Mouse (Mus musculus) hindbrain, embryonic 14.5 days (tissue): ENCODE data around the gene Olfr223. TPM values are rescaled to one million over a fixed set of nuclear protein-coding genes. Genes with fewer than 3 reads are reported as not detected.

Experiments
- ATAC-seq: fragments of 200-750 bp; cut with Nextera tagmentation; 2 replicates; pipeline ENCODE4 v1.8.0; 2017; ENCODE audit warnings: moderate number of reproducible peaks, mild to moderate bottlenecking, moderate TSS enrichment, moderate library complexity; ENCODE audit not compliant: low FRiP score
- DNase-seq: peaks from one replicate; pipeline ENCODE4 v3.0.0-alpha.2; 2015; ENCODE audit warnings: low spot score
- H3K27ac ChIP-seq: fragments of 300-500 bp; sonication (generic); 2 replicates; pipeline ENCODE4 v1.5.1; 2014; ENCODE audit warnings: mild to moderate bottlenecking, moderate library complexity
- H3K27me3 ChIP-seq: fragments of 300-500 bp; sonication (generic); 2 replicates; pipeline ENCODE4 v1.6.1; 2014; ENCODE audit warnings: mild to moderate bottlenecking, low read length, mixed read lengths; ENCODE audit not compliant: control insufficient read depth, insufficient read depth
- H3K36me3 ChIP-seq: fragments of 300-500 bp; sonication (generic); replicated peaks from 2 replicates; pipeline ENCODE4 v1.6.1; 2014; ENCODE audit not compliant: control insufficient read depth, insufficient read depth
- H3K4me1 ChIP-seq: fragments of 300-500 bp; sonication (generic); replicated peaks from 2 replicates; pipeline ENCODE4 v1.6.1; 2014; ENCODE audit warnings: antibody characterized with exemption, low read length, mixed read lengths; ENCODE audit not compliant: control insufficient read depth, insufficient read depth
- H3K4me2 ChIP-seq: fragments of 300-500 bp; sonication (generic); replicated peaks from 2 replicates; pipeline ENCODE4 v1.6.1; 2014; ENCODE audit warnings: mild to moderate bottlenecking, moderate library complexity
- H3K4me3 ChIP-seq: fragments of 300-500 bp; sonication (generic); replicated peaks from 2 replicates; pipeline ENCODE4 v1.5.1; 2014; ENCODE audit warnings: mild to moderate bottlenecking, low read length
- H3K9ac ChIP-seq: fragments of 300-500 bp; sonication (generic); 2 replicates; pipeline ENCODE4 v1.6.1; 2014
- H3K9me3 ChIP-seq: fragments of 300-500 bp; sonication (generic); 2 replicates; pipeline ENCODE4 v1.6.1; 2016; ENCODE audit warnings: low read length; ENCODE audit not compliant: control insufficient read depth
- WGBS: fragments of 180-500 bp; shearing (Covaris S2); extraction: QIAGEN DNeasy Blood & Tissue Kit; methylation state at CpG from one replicate; pipeline ENCODE4 v1.1.7; 2014; 5-methylcytosine and 5-hydroxymethylcytosine counted together
- polyA plus RNA-seq: library from polyadenylated mRNA; unstranded; fragments of >200 nt; fragmentation: Nextera tagmentation; extraction: Ambion mirVana; gene quantifications from 2 replicates; pipeline ENCODE4 v1.2.1, GENCODE M21; 2014

The Olfr223 gene
- not detected in 2 replicates for polyA plus RNA-seq

DNA sequence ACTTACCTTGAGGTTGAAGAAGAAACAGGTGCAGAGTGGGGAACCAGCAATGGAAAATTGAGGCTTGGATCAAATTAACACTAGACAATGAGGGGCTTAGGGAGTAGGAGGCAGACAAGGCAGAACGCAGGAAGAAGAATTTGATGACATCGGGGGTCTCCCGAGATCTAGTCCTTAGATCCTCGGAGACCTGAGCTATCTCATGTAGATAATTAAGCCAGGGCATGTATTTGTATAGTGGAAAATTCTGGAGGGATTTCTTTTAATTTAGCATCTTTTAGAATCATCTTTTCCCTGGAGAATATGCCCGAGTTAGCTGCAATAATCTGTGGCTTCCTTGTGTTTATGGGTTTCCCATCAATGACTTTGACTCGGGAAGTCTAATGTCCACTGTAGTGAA is at the start of gene Olfr223:
Gene Olfr223 (minus strand): TSS at position 101 of the 400 bp plus-strand sequence.
- Histone ChIP-seq H3K4me1 (no peaks in the 10 kb centered on the region), H3K36me3 (no peaks in the 10 kb centered on the region), H3K27ac (no peak within 1 kb of the TSS), H3K4me3 (no peak within 1 kb of the TSS), H3K4me2 (no peak within 1 kb of the TSS), H3K9ac (no peak within 1 kb of the TSS), H3K9me3 (no peaks in the 10 kb centered on the region), H3K27me3 (no peaks in the 10 kb centered on the region)
- 83% methylated on average over 6 of the region's 6 CpGs for WGBS
- ATAC-seq, result no peak
- DNase-seq, result no peak

DNA sequence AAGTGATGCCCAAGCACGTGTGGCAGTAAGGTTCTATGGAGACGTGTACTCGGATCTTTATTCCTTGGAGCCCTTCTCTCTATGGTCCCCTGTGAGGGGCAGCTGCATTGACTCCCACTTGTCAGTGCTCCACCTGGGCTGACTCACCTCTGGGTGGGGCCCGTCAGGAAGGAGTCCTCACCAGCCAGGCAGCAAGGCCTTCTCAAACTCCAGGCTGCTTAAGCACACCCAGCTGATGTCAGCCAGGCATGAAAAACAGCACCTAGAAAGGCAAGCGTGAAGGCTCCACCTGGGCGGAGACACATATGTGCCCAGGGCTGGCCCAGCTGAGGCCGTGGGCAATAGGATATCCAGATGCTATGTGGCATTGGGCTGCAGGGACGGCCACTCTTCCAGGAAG is 49.3 kb upstream of the Olfr223 start:
- H3K36me3 ChIP-seq, result no peaks in the 10 kb centered on the region
- WGBS, result 91% methylated on average over 8 of the region's 8 CpGs
- H3K9ac ChIP-seq, result no peak overlapping the region
- H3K9me3 ChIP-seq, result no peaks in the 10 kb centered on the region
- H3K4me1 ChIP-seq, result no peaks in the 10 kb centered on the region
- no peak overlapping the region for H3K27ac ChIP-seq
- DNase-seq (no peak), ATAC-seq (no peak)
- no peak overlapping the region for H3K4me3 ChIP-seq
- H3K4me2 ChIP-seq, result no peak overlapping the region
- H3K27me3 ChIP-seq, result no peaks in the 10 kb centered on the region

DNA sequence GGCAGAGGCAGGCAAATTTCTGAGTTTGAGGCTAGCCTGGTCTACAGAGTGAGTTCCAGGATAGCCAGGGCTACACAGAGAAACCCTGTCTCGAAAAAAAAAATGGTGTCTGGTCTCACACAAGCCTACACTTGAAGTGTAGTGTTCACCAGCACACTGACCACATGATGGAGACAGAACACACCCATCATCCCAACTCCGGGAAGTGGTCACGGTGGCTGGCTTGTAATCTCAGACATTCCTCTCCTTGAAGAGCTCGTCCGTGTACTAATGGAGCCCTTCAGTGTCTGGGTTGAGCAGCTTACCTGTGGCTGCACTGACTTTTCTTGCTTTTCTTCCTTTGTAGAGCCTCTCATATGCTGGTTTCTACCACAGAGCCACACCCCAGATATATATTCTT is 48.1 kb upstream of the Olfr223 start:
- Histone ChIP-seq H3K27ac (no peak overlapping the region), H3K27me3 (no peaks in the 10 kb centered on the region), H3K4me3 (no peak overlapping the region), H3K9me3 (no peaks in the 10 kb centered on the region), H3K9ac (no peak overlapping the region), H3K4me1 (no peaks in the 10 kb centered on the region), H3K4me2 (no peak overlapping the region), H3K36me3 (no peaks in the 10 kb centered on the region)
- no peak for ATAC-seq
- DNase-seq, result no peak
- 83% methylated on average over 5 of the region's 5 CpGs for WGBS

DNA sequence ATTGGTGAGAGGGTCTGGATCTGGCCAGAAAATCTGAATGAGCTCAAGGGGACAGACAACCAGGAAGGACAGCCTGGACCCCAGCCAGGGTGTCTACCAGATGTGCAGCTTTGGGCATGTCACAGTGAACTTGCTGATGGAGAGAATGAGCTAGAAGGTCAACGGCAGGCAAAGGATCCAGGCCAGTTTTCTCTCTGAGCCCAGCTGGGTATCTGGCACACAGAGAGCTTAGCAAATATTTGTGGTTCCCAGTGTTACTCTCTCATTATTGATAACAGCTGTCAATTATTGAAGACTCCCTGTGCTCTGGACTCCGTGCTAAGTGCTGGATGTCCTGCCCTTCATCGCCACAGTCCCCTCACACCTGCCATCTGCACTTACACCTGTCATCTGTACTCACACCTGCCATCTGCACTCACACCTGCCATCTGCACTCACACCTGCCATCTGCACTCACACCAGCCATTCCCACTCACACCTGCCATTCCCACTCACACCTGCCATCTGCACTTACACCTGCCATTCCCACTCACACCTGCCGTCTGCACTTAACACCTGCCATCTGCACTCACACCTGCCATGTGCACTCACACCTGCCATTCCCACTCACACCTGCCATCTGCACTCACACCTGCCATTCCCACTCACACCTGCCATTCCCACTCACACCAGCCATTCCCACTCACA is 47.0 kb upstream of the Olfr223 start:
- Histone ChIP-seq H3K9me3 (no peaks in the 10 kb centered on the region), H3K4me1 (no peaks in the 10 kb centered on the region), H3K27me3 (no peaks in the 10 kb centered on the region), H3K36me3 (no peaks in the 10 kb centered on the region), H3K27ac (no peak overlapping the region), H3K9ac (no peak overlapping the region), H3K4me3 (no peak overlapping the region), H3K4me2 (no peak overlapping the region)
- no peak for DNase-seq
- no peak for ATAC-seq
- WGBS, result 69% methylated on average over 4 of the region's 4 CpGs

DNA sequence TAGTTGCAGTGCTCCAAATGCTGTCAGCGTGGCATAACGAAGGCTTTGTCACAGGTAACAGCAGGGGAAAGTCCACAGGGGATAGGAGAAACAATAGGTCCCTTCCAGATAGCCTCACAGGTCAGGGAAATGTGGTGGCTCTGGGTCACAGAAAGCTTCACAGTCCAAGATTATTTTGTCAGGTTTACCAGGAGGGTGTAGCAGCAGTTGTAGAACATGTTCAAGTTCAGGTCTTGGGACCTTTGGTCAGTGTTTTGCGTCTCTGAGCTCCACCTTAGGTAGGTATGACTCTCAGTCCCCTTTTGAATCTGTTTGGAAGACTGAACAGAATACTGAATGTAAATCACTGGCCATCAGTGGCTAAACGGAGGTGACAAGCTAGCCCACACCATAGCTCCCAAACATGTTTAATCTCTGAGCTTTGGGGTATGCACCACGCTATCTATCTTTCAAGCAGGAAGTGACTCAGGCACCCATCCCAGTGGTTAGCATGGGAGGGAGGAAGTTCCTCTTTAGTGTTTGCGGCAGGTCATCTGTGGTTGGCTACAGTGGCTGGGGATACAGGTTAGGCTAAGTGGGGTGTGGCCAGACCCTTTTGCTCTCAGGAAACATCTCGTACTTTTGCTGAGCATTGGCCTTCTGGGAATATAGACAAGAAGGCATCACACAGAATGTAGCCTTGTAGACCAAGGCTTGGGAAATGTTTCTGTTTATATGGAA is 43.8 kb upstream of the Olfr223 start:
- Histone ChIP-seq H3K9me3 (no peaks in the 10 kb centered on the region), H3K4me2 (no peak overlapping the region), H3K4me1 (no peaks in the 10 kb centered on the region), H3K9ac (no peak overlapping the region), H3K4me3 (no peak overlapping the region), H3K27ac (no peak overlapping the region), H3K27me3 (no peaks in the 10 kb centered on the region), H3K36me3 (no peaks in the 10 kb centered on the region)
- no peak for DNase-seq
- WGBS, result 74% methylated on average over 7 of the region's 7 CpGs
- ATAC-seq, result no peak

DNA sequence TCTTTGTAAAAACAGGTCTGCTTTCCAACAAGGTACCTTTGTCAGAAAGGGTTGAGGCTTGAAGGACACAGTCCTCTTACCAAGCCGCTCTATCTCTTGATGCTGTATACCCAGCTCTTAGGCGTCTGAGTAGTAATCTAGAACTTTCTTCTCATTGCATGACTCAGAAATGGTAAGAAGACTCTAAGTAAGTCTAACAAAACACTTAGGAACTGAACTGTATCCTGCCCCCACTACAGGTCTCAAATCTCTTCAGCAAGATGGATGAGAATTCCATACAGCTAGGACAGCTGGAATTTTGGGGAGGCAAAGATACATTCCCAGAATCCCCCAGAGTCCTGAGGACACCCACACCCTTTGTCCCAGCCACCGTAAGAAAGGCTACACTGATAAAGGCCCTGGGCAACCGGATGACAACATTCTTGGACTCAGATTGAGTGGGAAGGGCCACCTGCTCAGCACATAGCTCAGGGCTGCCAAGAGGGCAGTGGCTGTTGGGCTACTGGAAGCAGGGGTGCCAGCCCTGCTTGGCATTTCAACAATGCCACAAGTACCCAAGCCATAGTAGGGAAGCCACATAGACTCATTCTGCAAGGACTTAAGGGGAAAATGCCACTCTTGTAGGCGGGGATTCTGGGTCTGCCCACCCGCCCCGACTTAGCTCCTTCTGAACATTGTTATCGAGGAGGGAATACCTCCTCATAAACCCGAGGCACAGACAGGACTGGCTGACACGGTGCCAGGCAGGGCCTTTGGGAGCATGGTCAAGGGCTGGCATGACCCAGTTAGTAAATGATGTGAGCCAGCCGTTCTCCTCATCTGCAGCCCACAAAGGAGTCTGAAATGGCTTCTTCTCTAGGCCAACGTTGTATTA is 43.0 kb upstream of the Olfr223 start:
- no peak overlapping the region for H3K4me2 ChIP-seq
- no peak for ATAC-seq
- no peaks in the 10 kb centered on the region for H3K27me3 ChIP-seq

DNA sequence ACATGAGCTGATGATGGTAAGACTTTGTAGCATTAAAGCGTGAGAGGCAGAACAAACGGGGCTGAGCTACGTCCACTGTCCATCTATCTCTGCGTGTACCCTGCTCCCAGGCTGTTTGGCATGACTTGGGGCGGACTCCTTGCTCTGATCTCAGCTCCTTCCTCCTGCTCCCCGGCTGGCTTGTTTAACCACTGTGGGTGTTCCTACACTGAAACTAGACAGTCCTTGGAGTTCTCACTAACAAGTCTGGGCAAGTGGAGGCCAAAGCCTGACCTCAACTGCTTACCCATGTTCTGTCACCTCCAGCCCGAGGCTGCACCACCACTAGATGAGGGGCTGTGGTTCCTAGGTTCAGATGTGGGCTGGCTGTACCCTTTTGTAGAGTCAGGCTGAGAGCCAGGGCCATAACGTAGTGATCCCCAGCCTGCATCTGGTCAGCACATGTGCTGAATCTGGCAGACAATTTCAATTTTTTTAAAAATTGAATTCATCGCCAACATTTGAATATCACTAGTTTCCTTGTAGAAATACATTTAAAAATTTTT is 42.2 kb upstream of the Olfr223 start:
- ATAC-seq, result no peak
- WGBS, result 90% methylated on average over 9 of the region's 9 CpGs

More for the DNA sequence above, 43.0 kb upstream of the Olfr223 start:
- no peaks in the 10 kb centered on the region for H3K4me1 ChIP-seq
- no peak overlapping the region for H3K9ac ChIP-seq
- no peaks in the 10 kb centered on the region for H3K36me3 ChIP-seq
- 82% methylated on average over 12 of the region's 12 CpGs for WGBS
- no peak overlapping the region for H3K27ac ChIP-seq
- DNase-seq, result no peak
- no peaks in the 10 kb centered on the region for H3K9me3 ChIP-seq
- H3K4me3 ChIP-seq, result no peak overlapping the region

DNA sequence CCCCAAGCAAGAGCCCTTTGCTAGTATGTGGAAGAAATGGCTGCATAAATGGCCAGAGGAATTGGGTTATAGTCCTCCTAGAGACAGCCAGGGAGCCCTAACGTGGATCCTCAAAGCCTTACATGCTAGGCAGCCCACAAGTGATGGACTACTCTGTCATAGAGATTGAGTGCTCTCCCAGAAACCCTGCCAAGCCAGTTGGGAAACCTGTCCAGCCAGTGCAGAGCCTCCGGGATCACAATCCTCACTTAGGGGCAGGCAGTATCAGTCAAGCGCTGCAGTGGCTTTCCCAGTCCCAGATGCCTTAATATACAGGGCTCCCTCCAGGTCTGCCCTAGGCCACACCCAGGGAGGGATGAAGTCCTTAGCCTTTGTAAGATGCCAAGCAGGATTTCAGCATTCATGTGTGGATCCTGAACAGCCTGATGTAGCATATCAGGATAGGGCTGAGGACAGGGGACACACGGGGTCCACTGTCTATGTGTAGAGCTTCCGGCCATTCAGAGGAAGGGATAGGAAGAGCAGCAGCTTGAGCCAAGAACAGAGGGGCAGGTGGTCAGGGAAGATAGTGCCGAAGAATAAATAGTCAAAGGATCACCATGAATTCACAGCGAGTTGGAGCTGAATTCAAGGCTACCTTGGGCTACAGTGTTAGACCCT is 41.0 kb upstream of the Olfr223 start:
- H3K4me3 ChIP-seq, result no peak overlapping the region
- 84% methylated on average over 7 of the region's 7 CpGs for WGBS
- no peaks in the 10 kb centered on the region for H3K27me3 ChIP-seq
- no peak overlapping the region for H3K27ac ChIP-seq
- no peak overlapping the region for H3K9ac ChIP-seq
- no peak overlapping the region for H3K4me2 ChIP-seq
- no peaks in the 10 kb centered on the region for H3K9me3 ChIP-seq
- no peak for DNase-seq
- no peaks in the 10 kb centered on the region for H3K36me3 ChIP-seq
- no peak for ATAC-seq
- no peaks in the 10 kb centered on the region for H3K4me1 ChIP-seq

More for the DNA sequence above, 42.2 kb upstream of the Olfr223 start:
- no peaks in the 10 kb centered on the region for H3K9me3 ChIP-seq
- H3K4me3 ChIP-seq, result no peak overlapping the region
- no peak overlapping the region for H3K9ac ChIP-seq
- H3K4me1 ChIP-seq, result no peaks in the 10 kb centered on the region
- no peak overlapping the region for H3K27ac ChIP-seq
- no peak for DNase-seq
- H3K4me2 ChIP-seq, result no peak overlapping the region
- H3K36me3 ChIP-seq, result no peaks in the 10 kb centered on the region
- H3K27me3 ChIP-seq, result no peaks in the 10 kb centered on the region
